Mouse (Mus musculus) forebrain, postnatal 0 days (tissue): ENCODE results near the gene Asb1. TPM values are rescaled to one million over a fixed set of nuclear protein-coding genes. Genes with fewer than 3 reads are reported as not detected.
A peak's percentile ranks its signal among the peaks of the same experiment; 100 is the strongest.

Experiments
- ATAC-seq: fragments of 200-750 bp; cut with Nextera tagmentation; 2 replicates; pipeline ENCODE4 v1.8.0; 2017; ENCODE audit warnings: mild to moderate bottlenecking, moderate library complexity
- DNase-seq: peaks from one replicate; pipeline ENCODE4 v3.0.0-alpha.2; 2015
- H3K27ac ChIP-seq: fragments of 300-500 bp; sonication (generic); 2 replicates; pipeline ENCODE4 v1.5.1; 2014; ENCODE audit warnings: low read depth, mild to moderate bottlenecking, antibody characterized with exemption, low read length, moderate library complexity, mixed read lengths
- H3K27me3 ChIP-seq: fragments of 300-500 bp; sonication (generic); 2 replicates; pipeline ENCODE4 v1.6.1; 2014; ENCODE audit warnings: mild to moderate bottlenecking, low read length, mixed read lengths; ENCODE audit not compliant: insufficient read depth
- H3K36me3 ChIP-seq: fragments of 300-500 bp; sonication (generic); 2 replicates; pipeline ENCODE4 v1.6.1; 2014; ENCODE audit warnings: mild to moderate bottlenecking, moderate library complexity; ENCODE audit not compliant: insufficient read depth
- H3K4me1 ChIP-seq: fragments of 300-500 bp; sonication (generic); 2 replicates; pipeline ENCODE4 v1.6.1; 2014; ENCODE audit warnings: antibody characterized with exemption; ENCODE audit not compliant: insufficient read depth
- H3K4me2 ChIP-seq: fragments of 300-500 bp; sonication (generic); 2 replicates; pipeline ENCODE4 v1.6.1; 2014; ENCODE audit warnings: low read depth, mild to moderate bottlenecking, moderate library complexity
- H3K4me3 ChIP-seq: fragments of 300-500 bp; sonication (generic); 2 replicates; pipeline ENCODE4 v1.5.1; 2014; ENCODE audit warnings: low read depth, low read length, mixed read lengths
- H3K9ac ChIP-seq: fragments of 300-500 bp; sonication (generic); 2 replicates; pipeline ENCODE4 v1.6.1; 2014; ENCODE audit warnings: mild to moderate bottlenecking
- H3K9me3 ChIP-seq: fragments of 300-500 bp; sonication (generic); 2 replicates; pipeline ENCODE4 v1.6.1; 2016; ENCODE audit warnings: low read length
- CTCF ChIP-seq: sonication (generic); IDR thresholded peaks from 2 replicates; pipeline ENCODE4 v1.5.1; 2016; ENCODE audit warnings: antibody characterized with exemption, control low read depth, low read depth
- WGBS: fragments of 180-500 bp; shearing (Covaris S2); extraction: QIAGEN DNeasy Blood & Tissue Kit; methylation state at CpG from one replicate; pipeline ENCODE4 v1.1.7; 2014; 5-methylcytosine and 5-hydroxymethylcytosine counted together
- polyA plus RNA-seq: library from polyadenylated mRNA; unstranded; fragments of >200 nt; fragmentation: Nextera tagmentation; extraction: Ambion mirVana; gene quantifications from 2 replicates; pipeline ENCODE4 v1.2.1, GENCODE M21; 2015
- total RNA-seq: library from RNA; depleted of rRNA; stranded (reverse); fragments of >200 nt; gene quantifications from 2 replicates; pipeline ENCODE4 v1.2.3, GENCODE M21; 2014

Gene Asb1
- total and polyA plus RNA-seq, 2 experiments from 2014 or later: 8.3 to 31.1 TPM

DNA sequence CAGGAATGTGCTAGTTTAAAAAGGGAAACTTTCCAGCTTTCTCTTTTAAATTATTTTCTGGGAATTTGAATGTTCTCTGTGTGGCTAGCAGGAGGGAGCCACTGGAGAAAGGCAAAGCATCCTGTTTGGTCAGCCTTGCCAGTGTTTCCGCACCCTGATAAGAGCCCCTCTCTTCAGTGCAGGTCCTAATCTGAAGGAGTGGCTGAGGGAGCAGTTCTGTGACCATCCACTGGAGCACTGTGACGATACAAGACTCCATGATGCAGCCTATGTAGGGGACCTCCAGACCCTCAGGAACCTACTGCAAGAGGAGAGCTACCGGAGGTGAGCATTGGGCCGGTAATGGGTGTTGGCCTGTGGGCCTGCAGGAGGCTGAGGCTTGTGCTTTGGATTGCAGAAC is 3.6 kb downstream of the Asb1 start:
- H3K4me1 ChIP-seq: peaks cover 12% of the 10 kb centered on the region; the same call in 1 of the 2 replicates
- H3K9me3 ChIP-seq: no peaks in the 10 kb centered on the region
- 86% methylated on average over 4 of the region's 4 CpGs for WGBS
- H3K27me3 ChIP-seq: no peaks in the 10 kb centered on the region
- no peak for TF ChIP-seq CTCF
- H3K36me3 ChIP-seq: peaks cover 26% of the 10 kb centered on the region
- no peak overlapping the region for H3K4me3 ChIP-seq
- no peak for DNase-seq
- H3K4me2 ChIP-seq: no peak overlapping the region
- ATAC-seq: no peak
- no peak overlapping the region for H3K27ac ChIP-seq
- H3K9ac ChIP-seq: no peak overlapping the region

DNA sequence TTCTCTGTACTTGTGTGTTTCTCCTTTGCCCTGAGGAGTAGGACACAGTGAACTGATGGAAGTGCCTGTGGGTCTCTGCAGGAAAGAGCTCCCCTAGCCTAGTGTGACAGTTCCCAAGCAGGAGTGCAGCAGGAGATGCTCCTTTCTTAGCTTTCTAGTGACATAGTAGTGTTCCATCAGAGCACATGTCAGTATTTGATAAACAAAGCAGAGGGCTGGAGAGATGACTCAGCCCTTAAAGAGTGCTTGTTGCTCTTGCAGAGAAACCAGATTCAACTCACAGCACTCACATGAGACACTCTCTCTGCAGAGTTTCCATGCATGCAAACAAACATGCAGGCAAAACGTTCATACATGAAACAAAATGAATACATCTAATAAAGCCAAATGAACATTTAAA is 4.9 kb downstream of the Asb1 start:
- H3K36me3 ChIP-seq: peaks cover 29% of the 10 kb centered on the region
- WGBS: 88% methylated on average over 1 of the region's 1 CpGs
- no peaks in the 10 kb centered on the region for H3K27me3 ChIP-seq
- no peak overlapping the region for H3K4me2 ChIP-seq
- no peak overlapping the region for H3K9ac ChIP-seq
- no peak overlapping the region for H3K27ac ChIP-seq
- H3K4me1 ChIP-seq: peaks cover 12% of the 10 kb centered on the region; the same call in 1 of the 2 replicates
- no peak for TF ChIP-seq CTCF
- ATAC-seq (no peak), DNase-seq (no peak)
- H3K9me3 ChIP-seq: no peaks in the 10 kb centered on the region
- no peak overlapping the region for H3K4me3 ChIP-seq

GRCm38 (mm10) chr1:91547567-91547966 is 7.2 kb downstream of the Asb1 start:
- Histone ChIP-seq H3K9me3 (no peaks in the 10 kb centered on the region), H3K27ac (no peak overlapping the region), H3K4me1 (no peaks in the 10 kb centered on the region), H3K9ac (no peak overlapping the region), H3K36me3 (peaks cover 38% of the 10 kb centered on the region), H3K27me3 (no peaks in the 10 kb centered on the region), H3K4me2 (no peak overlapping the region), H3K4me3 (no peak overlapping the region)
- ATAC-seq (no peak), DNase-seq (no peak)
- WGBS: 41% methylated on average over 5 of the region's 5 CpGs
- TF ChIP-seq CTCF: no peak

- no peaks in the 10 kb centered on the region for H3K27me3 ChIP-seq
- TF ChIP-seq CTCF: no peak
- ATAC-seq (no peak), DNase-seq (no peak)
- H3K27ac ChIP-seq: no peak overlapping the region
- H3K4me3 ChIP-seq: no peak overlapping the region
- H3K9ac ChIP-seq: no peak overlapping the region
- H3K4me2 ChIP-seq: no peak overlapping the region
- WGBS: 87% methylated on average over 2 of the region's 2 CpGs
- H3K36me3 ChIP-seq: peaks cover 46% of the 10 kb centered on the region
- no peaks in the 10 kb centered on the region for H3K4me1 ChIP-seq
- H3K9me3 ChIP-seq: no peaks in the 10 kb centered on the region
These were observed 8.7 kb downstream of the Asb1 start for GRCm38 (mm10) chr1:91549073-91549472.

DNA sequence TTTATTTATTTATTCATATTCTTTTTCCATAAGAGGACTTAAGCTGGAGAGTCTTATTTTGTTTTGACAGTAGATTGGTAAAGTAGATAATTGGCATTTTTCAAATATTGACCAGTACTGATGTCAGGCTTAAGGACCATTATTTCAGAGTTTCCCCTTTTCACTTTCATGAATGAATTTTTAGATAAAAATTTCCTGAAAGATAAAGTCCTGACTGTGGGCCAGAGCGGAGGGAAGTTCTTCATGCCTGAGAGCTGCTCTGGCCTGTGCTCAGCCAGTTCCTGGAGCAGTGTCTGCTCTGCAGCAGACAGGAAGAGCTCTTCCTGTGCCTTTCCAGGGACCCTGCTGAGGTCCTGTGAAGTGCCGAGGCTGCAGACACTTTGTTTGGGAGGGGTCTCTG is 16.8 kb downstream of the Asb1 start:
- Histone ChIP-seq H3K9me3 (no peaks in the 10 kb centered on the region), H3K27ac (no peak overlapping the region), H3K36me3 (peaks cover 40% of the 10 kb centered on the region), H3K4me2 (no peak overlapping the region), H3K27me3 (no peaks in the 10 kb centered on the region), H3K4me1 (no peaks in the 10 kb centered on the region), H3K4me3 (no peak overlapping the region), H3K9ac (no peak overlapping the region)
- WGBS: 60% methylated on average over 2 of the region's 2 CpGs
- TF ChIP-seq CTCF: no peak
- DNase-seq (no peak), ATAC-seq (no peak)

DNA sequence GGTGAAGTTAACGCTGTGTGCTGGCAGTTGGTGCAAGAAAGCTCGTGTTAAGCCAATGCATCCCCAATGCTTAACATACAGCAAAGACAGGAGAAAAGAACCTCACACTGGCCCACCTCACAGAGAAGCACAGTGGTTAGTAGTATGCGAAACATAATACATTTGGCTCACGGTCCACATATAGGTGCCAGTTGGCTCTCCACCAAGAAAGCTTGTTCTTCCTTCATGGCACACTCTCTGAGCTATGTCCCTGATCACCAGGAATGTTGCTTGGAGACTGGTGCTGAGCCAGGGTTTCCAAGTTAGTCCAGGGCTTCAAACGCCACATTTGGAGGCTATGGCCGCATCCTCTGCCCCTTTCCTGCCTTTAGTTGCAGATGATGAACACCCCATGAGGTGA is 20.9 kb downstream of the Asb1 start:
- H3K4me2 ChIP-seq: no peak overlapping the region
- no peak overlapping the region for H3K4me3 ChIP-seq
- H3K27ac ChIP-seq: no peak overlapping the region
- DNase-seq (no peak), ATAC-seq (no peak)
- 0 out of 2 replicates have a peak, but pooled peaks cover 9% of the 10 kb centered on the region for H3K36me3 ChIP-seq
- no peaks in the 10 kb centered on the region for H3K9me3 ChIP-seq
- TF ChIP-seq CTCF: no peak
- H3K4me1 ChIP-seq: no peaks in the 10 kb centered on the region
- 67% methylated on average over 6 of the region's 6 CpGs for WGBS
- H3K9ac ChIP-seq: no peak overlapping the region
- no peaks in the 10 kb centered on the region for H3K27me3 ChIP-seq

- DNase-seq (no peak), ATAC-seq (peak; percentile 43)
- Histone ChIP-seq H3K4me2 (no peak overlapping the region), H3K36me3 (no peaks in the 10 kb centered on the region), H3K4me1 (no peaks in the 10 kb centered on the region), H3K9ac (no peak overlapping the region), H3K27me3 (no peaks in the 10 kb centered on the region), H3K9me3 (no peaks in the 10 kb centered on the region), H3K4me3 (no peak overlapping the region), H3K27ac (no peak overlapping the region)
- 82% methylated on average over 4 of the region's 4 CpGs for WGBS
- peak; percentile 25 for TF ChIP-seq CTCF
These were observed 22.7 kb downstream of the Asb1 start for GRCm38 (mm10) chr1:91562977-91563590.
